Mouse (Mus musculus) CD4-positive helper T cell, adult 2 months (primary cell): ENCODE results near the gene Zfp493.
"Not testable (repeated sequence)": the region's sequence is repeated elsewhere in the genome, so short reads cannot be mapped to it uniquely, and the experiment has no call there.

Experiments
- DNase-seq: peaks from one replicate; pipeline ENCODE4 v3.0.0-alpha.2; 2012; ENCODE audit warnings: low read depth, missing footprints, low spot score

Zfp493 gene

DNA sequence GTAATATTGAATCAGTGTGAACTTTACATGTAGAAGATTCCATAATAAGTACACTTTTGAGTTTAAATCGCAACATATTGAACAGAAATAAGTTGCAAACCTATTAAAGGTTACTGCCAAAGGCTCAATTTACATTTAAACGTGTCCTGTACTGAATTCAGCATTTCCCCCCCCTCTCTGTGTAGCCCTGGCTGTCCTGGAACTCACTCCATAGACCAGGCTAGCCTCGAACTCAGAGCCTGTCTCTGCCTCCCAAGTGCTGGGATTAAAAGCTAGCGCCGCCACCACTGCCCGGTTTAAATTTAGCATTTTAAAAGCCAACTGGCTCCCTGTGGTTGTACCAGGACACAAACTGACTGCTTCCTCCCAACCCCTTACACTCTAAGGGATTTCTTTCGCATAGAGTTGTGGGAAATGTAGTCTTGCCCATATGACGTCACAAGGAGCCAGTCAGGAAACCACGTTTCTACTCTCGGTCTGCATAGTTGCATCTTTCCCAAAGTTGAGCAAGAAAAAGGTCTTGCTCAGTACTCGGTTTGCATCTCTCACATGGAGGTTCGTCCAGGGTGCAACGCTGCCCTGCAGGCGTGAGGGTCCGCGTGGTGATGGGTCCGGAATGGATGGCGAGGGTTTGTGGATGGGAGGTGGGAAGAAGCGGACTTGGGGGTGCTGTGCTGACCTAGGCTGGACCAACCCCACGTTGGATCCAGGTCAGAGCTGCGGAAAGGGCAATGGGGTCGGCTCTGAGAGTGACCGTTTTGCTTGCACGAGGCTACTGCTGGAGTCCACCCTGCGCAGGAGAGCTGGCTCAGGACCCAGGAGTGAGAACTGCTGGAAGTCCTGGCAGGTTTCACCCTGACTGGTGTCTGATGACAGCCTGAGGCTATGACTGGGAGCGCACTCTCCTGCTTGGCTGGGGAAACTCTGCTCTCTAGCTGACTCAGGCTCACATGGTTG, at the start of gene Zfp493:
Gene Zfp493 (plus strand): TSS at position 429 of the 957 bp plus-strand sequence.
- peak; percentile 77 for DNase-seq

DNA sequence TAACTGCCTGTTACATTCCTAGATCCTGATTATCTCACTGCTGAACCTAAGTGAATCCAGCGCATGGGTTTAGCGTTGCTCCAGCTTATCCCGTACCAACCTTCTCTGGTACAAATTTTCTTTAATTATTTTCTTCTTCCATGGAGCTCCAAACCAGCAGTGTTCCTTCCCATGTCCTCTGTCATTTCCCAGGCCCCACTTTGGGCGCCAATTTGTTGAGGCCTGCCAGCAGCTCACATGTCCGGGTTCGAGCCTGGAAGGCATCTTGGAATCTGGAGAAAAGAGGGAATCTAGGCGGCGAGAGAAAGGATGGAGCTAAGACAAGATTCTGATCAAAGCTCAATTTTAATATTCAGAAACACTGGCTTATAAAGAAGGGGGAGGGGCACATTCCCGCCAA, 45.1 kb upstream of the Zfp493 start:
- not testable (repeated sequence) for DNase-seq

DNA sequence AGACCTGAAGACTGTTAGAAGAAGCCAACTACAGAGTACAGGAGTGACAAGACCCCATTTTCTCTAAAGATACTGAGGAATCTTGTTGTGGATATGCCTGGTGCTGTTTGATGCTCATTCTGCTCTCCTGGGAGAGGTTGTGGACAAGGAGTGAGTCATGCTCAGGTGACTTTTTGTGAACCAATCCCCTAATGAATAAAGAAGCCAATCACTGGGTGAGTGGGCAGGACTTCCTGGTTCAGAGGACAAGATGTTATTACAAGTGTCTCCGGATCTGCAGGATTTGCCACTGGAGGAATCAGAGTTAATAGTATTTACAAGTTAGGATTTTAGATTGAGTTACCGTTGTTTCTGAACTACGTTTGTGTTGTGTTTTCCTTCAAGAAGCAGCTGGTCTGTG, 36.6 kb upstream of the Zfp493 start:
- DNase-seq: no peak

DNA sequence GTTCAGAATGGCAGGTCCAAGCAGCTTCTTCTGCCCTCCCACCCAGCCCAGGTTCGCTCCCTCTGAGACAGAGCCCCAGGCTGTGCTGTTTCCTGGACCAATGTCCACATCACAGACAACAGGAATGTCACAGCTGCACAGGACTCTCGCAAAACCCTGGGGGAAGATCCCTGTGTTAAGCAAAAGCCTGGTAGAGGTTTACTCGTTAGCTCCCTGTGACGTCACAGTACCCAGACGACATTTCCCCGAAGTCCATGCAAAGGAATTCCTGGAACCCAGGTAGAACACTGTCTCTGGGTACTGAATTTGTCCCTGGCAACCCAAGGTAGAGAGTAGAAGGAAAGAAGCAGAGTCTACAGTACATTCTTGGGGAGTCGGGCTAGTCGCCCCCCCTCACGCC, 35.6 kb upstream of the Zfp493 start:
- no peak for DNase-seq

DNA sequence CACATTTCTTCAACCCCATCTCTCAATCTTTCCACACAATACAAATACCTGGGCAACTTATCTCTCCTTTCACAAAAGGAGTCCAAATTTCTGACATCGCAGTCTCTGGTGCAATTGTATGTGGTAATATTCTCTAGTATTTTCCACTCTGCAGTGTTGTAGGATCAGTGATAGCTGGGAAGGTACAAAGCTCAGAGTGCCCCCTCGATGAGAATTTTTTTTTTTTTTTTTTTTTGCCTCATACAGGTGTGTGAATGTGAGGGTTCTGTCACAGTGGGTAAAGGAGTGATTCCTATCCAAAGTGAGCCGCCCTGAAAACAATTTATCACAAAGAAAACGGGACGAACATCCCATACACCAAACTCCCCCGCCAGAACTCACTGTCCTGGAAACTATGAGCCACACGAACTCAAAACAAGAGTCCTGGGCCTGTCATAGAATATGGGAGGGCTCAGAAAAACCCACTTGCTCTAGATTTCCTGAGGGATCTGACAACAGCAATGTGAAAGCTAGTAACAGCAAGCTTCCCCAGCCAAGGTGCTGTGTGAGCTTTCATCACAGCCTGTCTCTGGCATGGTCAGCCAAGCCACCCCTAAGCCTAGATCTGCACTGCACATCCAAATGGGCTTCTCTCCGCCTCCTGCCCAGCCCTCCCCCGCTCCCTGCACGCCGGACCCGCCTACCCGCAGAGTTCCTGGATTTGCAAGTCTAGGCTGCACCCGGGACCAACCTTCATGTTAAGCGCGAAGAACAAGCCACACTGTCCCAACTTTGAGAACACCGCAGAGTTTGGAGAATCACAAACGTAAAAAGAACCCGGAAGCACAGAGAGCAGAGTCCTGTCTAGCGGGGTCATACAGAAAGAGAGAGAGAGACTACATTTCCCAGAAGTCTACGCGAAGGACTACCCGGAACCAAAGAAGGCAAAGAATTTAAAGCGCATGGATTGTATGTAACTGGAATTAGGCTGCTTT, 24.9 kb upstream of the Zfp493 start, which contains the start of gene Zfp85:
Gene Zfp85 (minus strand): TSS at position 896 of the 974 bp plus-strand sequence.
- peak; percentile 81 for DNase-seq

DNA sequence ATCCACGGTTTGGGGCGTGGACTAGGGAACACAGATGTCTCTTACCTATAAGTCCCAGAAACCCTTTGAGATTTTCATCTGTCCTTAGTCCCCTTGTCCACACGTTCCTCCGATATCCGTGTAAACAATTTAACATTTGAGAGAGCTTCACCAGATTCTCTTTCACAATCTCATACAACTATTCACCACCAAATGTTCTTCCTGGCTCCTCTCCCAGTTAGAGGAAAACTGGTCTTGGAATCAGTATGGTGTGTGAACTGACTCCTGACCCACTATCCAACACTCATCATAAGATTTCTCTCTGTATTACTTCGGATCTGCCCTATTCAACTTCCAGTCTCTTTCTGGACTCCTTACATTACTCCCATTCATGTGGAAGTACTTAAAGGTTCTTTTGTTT, 23.7 kb upstream of the Zfp493 start:
- DNase-seq: no peak

DNA sequence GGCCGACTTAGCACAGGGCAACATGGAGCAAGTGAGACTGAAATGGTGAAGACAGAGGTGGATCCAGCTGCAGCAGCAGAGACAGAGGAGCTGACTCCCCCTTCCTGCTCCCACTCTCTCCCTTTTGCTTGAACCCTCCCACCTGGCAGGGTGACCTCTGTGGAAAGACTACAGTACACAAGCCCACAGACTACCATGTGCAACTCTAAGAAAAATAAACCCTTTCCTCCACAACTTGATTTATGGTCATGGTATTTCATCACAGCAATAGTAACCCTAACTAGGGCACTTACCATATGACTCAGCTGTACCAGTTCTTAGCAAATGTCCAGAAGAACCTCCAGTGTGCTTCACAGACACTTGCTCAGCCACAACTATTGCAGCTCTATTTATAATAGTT, 19.5 kb upstream of the Zfp493 start:
- no peak for DNase-seq

DNA sequence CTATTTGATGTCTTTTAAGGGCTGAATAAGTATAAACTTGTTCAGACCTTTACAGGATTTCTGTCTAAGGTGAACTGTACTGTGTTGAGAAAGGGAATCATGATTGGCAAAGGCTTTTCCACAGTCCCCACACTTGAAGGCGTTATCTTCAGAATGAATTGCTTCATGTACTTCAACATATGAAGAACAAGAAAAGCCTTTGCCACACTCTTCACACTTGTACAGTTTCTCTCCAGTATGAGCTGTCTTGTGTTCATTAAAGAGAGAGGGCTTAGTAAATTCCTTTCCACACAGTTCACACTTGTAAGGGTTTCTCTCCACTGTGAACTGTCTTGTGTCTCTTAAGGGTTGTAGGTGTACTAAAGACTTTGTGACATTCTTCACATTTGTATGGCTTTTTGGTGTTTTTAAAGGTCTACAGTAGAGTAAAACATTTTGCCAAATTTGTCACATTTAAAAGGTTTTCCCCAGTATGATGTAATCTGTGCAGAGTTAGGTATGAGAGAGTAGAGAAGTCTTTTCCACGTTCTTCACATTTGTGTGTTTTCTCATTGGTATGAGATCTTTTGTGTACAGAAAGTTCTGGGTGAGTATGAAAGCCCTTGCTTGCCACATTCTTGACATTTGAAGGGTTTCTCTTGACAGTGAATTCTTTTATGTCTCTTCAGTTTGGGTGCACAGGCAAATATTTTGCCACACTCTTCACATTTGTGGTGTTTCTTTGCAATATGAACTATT, 16.3 kb upstream of the Zfp493 start:
- DNase-seq: no peak

DNA sequence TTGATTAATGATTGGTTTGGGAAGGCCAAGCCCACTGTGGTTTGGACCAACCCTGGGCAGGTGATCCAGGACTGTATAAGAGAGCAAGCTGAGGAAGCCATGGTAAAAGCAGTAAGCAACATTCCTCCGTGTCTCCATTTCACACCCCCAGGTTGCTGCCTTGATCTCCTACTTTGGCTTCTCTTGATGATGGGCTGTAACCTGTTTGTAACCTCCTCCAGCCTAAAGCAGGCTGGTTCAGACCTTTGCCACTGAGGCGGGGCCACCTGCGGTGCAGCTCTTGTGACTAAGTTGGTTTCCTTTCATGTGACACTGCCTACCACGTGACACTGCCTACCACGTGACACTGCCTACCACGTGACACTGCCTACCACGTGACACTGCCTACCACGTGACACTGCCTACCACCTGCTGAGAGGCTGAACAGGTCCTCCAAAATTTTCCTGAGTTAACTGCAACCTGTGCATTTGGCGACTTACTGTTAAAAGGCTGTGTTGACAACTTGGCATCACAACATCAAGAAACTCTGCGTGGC, 12.5 kb downstream of the Zfp493 start:
- no peak for DNase-seq

DNA sequence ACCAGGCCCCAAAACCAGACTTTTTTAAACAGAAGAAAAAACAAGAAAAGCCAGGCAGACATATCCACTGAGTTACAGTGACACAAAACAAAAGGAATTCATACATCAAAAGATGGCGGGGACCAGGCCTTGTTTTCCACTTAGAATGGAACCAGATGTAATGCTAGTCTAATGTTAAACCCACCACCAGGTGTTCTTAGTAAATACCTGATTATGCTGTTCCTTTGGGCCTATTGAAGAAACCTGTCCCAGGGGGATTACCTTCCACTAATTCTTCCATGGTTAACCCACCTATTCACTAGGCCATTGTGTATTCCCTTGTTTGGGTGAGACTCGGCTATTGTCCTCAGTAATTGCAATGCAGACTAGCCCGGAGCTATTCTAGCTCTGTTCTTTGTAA, 19.1 kb downstream of the Zfp493 start:
- DNase-seq: no peak

DNA sequence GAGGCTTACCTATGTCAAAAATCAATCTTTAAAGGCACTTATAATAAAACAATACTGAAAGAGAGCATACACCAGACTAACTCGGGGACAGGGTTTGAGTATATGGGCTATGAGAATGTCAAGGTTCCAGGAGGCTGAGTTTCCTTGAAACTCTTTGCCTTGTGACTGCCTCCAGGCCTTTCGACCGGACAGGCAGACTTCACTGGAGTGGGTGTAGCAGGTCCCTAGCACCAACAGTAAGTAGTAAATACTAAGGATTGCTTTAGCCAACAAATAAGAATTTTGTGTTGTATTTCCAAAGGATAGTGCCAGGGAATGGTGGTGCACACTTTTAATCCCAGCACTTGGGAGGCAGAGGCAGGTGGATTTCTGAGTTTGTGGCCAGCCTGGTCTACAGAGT, 19.7 kb downstream of the Zfp493 start:
- DNase-seq: not testable (repeated sequence)

DNA sequence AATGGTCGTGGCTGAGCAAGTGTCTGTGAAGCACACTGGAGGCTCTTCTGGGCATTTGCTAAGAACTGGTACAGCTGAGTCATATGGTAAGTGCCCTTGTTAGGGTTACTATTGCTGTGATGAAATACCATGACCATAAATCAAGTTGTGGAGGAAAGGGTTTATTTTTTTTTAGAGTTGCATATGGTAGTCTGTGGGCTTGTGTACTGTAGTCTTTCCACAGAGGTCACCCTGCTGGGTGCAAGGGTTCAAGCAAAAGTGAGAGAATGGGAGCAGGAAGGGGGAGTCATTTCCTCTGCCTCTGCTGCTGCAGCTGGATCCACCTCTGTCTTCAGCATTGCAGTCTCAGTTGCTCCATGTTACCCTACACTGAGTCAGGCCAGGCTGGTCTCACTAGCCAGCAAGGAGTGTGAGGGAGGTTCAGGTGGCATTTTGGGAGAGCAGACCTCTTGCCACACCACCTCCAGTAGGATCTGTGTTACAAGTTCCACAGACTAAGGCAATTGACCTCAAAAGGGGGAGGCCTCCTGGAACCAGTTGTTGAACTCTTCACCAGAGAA, 32.2 kb downstream of the Zfp493 start:
- DNase-seq: no peak

DNA sequence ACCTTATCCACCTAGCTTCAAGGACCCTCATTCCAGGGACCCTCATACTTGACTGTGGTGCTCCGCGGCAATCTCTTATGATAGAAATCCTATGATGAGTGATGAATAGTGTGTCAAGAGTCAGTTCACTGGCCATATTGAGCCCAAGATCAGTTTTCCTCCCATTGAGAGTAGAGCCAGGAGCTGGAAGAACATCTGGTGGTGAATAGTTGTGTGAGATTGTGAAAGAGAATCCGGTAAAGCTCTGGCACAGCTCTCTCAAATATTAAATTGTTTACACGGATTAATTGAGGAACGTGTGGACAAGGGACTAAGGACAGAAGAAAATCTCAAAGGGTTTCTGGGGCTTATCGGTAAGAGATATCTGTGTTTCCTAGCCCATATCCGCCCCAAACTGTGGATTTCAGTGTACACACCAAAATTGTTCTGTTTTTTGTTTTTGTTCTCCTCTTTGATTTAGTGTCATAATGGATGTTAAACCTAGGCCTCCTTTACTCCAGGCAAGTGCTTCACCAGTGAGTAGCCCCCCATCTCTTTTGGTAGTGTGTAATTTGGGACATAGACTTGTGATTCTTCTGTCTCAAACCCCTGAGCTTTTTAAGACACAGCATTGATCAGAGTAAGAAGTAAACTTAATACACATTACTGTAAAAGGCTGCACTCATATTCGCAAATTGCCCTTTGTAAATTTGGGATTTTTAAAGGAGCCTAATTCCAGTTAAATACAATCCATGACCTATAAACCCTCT, 33.6 kb downstream of the Zfp493 start:
- no peak for DNase-seq

DNA sequence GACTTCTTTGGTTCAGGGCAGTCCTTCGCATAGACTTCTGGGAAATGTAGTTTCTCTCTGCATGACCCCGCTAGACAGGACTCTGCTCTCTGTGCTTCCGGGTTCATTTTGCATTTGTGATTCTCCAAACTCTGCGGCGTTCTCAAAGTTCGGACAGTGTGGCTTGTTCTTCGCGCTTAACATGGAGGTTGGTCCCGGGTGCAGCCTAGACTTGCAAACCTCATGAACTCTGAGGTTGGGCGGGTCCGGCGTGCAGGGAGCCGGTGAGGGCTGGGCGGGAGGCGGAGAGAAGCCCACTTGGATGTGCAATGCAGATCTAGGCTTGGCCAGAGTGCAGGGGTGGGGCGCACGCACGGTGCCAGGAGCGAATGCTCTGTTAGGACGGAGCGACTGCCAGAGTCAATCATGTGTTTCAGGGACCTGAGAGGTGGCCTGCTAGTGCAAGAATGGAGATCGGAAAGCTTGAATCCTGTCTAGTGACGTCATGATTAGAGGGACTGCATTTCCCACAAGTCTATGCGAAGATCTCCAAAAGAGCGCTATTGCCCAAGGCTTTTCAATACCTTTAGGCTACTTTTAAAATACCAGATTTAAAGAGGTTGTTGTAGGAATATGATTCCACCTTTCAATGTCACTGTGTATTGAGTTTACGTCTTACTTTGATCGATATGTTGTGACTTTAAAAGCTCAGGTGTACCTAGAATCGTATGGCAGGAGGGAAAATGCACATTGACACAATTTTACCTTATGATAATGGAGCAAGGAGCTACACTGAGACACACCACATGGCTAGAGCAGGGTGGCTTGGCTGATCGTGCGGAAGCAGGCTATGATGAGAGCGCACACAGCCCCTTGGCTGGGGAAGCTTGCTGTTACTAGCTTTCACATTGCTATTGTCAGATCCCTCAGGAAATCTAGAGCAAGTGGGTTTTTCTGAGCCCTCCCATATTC, 34.5 kb downstream of the Zfp493 start, which contains the start of gene Zfp273:
Gene Zfp273 (plus strand): TSS at position 31 of the 951 bp plus-strand sequence.
- peak; percentile 85 for DNase-seq

DNA sequence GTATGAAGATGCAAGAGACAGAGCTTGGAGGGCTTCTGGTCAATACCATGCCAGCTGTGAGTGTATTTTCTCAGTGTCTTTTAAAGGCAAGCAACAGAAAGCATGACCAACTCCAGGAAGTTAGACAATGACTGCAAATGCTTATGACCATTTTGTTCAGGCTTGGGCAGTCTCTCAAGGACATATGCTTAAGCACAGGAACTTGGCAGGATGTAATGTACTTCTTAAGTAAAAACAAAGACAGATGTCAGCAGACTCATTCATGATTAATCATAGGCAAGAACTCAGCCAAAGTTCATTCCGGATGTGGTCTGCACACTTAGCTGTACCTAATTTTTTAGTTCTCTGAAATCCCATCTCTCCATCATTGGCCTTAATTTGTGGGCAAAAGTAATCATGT, 39.1 kb downstream of the Zfp493 start:
- no peak for DNase-seq

DNA sequence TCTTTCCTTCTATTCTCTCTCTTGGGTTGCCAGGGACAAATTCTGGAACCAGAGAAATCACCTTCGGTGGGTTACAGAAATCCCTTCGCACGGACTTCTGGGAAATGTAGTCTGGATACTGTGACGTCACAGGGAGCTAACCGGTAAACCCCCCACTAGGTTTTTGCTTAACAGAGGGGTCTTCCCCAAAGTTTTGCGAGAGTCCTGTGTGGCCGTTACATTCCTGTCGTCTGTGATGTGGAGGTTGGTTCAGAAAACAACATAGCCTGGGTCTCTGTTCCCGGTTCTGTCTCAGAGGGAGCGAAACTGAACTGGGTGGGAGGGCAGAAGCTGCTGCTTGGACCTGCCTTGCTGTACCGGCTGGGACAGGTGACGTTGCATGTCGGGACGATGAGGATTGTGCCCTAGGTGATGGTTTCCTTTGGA, 51.4 kb downstream of the Zfp493 start, which contains the start of gene Gm10037:
Gene Gm10037 (plus strand): TSS at position 196 of the 426 bp plus-strand sequence.
- peak; percentile 58 for DNase-seq

DNA sequence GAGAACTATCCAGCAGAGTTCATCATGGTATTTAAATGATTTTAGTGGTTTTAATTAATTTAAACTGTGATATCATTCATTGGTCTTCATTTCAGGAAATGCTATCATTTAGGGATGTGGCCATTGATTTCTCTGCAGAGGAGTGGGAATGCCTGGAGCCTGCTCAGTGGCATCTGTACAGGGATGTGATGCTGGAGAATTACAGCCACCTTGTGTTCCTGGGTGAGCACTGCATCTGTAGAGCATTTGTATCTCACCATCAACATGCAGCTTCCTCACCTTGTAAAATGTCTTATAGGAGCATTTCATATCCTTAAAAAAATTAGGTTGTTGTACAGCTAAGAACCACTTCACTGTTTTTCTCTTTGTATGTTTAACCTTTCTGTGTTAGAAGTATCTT, 53.6 kb downstream of the Zfp493 start:
- DNase-seq: not testable (repeated sequence)
